ENCODE assay signal across 8 mouse cellular contexts in the genomic region with DNA sequence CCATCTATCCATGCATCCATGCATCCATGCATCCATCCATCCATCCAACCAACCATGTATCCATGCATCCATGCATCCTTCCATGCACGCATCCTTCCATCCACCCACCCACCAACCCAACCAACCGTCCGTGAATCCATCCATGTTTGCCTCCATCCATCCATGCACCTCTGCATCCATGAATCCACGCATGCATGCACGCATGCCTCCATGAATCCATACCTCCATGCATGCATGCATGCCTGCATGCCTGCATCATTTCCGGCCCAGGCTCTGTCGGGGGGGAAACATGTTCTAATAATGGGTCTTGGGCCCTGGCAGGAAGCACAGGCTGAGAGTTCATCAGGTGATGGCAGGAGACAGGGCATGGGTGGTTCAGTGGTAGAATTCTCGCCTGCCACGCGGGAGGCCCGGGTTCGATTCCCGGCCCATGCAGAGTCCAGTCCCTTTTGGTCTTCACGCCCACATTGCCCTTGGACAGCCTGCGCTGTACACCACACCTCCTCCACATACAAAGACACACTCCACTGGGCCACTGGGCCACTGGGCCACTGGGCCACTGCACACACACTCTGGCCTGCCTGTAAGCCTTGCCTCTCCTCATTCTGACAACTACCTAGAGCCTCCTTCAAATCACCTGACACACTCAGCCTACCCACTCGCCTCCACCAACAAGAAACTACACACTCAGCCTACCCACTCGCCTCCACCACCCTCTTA. TPM values are rescaled to one million over a fixed set of nuclear protein-coding genes. Genes with fewer than 3 reads are reported as not detected.
DNase-seq lines count a peak whose midpoint lies in the region; ATAC-seq lines count a peak whose summit lies in the region.
"Not testable (repeated sequence)": the region's sequence is repeated elsewhere in the genome, so short reads cannot be mapped to it uniquely, and the experiment has no call there.

No protein-coding gene starts in this region.

- H3K4me1 ChIP-seq in forebrain, embryonic 11.5 days (replicated peaks; ENCODE audit: control insufficient read depth, insufficient read depth, low read length); heart, embryonic 14.5 days (ENCODE audit: control insufficient read depth in 2 of 2, insufficient read depth in 2 of 2, low read length in 2 of 2); hindbrain, embryonic 16.5 days (ENCODE audit: control insufficient read depth, insufficient read depth, low read depth, low read length); limb, embryonic 11.5 days (ENCODE audit: control insufficient read depth, insufficient read depth, low read length); liver, embryonic 16.5 days (ENCODE audit: control insufficient read depth, low read depth, low read length); midbrain, embryonic 13.5 days (replicated peaks); stomach, embryonic 14.5 days (ENCODE audit: control insufficient read depth, insufficient read depth, low read length): not testable (repeated sequence)

- not testable (repeated sequence) for H3K4me3 ChIP-seq in forebrain, embryonic 11.5 days (ENCODE audit: low read depth, low read length); heart, embryonic 14.5 days (ENCODE audit: control insufficient read depth in 1 of 2, insufficient read depth in 1 of 2, low read depth in 1 of 2, low read length in 2 of 2); hindbrain, embryonic 16.5 days (ENCODE audit: low read length); limb, embryonic 11.5 days (ENCODE audit: low read depth, low read length); liver, embryonic 16.5 days (ENCODE audit: low read depth, low read length); midbrain, embryonic 13.5 days (replicated peaks); stomach, embryonic 14.5 days (ENCODE audit: low read depth, low read length)

- not testable (repeated sequence) for H3K9ac ChIP-seq in forebrain, embryonic 11.5 days (ENCODE audit: low read length); heart, embryonic 14.5 days (ENCODE audit: low read length); hindbrain, embryonic 16.5 days (ENCODE audit: low read depth, low read length); limb, embryonic 11.5 days (ENCODE audit: low read length); liver, embryonic 16.5 days (ENCODE audit: low read depth, low read length); midbrain, embryonic 13.5 days (replicated peaks); stomach, embryonic 14.5 days (replicated peaks; ENCODE audit: low read depth, low read length)

- not testable (repeated sequence) for DNase-seq in forebrain, embryonic 11.5 days (ENCODE audit: low spot score); limb, embryonic 11.5 days (ENCODE audit: low spot score)

- H3K36me3 ChIP-seq in forebrain, embryonic 11.5 days (ENCODE audit: control insufficient read depth, insufficient read depth, low read length); heart, embryonic 14.5 days (ENCODE audit: control insufficient read depth, insufficient read depth, low read length); hindbrain, embryonic 16.5 days (ENCODE audit: control insufficient read depth, insufficient read depth, low read length); limb, embryonic 11.5 days (ENCODE audit: control insufficient read depth, insufficient read depth, low read length); liver, embryonic 16.5 days (ENCODE audit: control insufficient read depth, insufficient read depth); midbrain, embryonic 13.5 days; stomach, embryonic 14.5 days (ENCODE audit: control insufficient read depth, insufficient read depth, low read length): not testable (repeated sequence)

- H3K27me3 ChIP-seq in forebrain, embryonic 11.5 days (ENCODE audit: control insufficient read depth, insufficient read depth, low read length) = peaks cover 21% of the 10 kb centered on the region
- H3K27me3 ChIP-seq in heart, embryonic 14.5 days (ENCODE audit: control insufficient read depth, insufficient read depth, low read length) = peaks cover 13% of the 10 kb centered on the region
- H3K27me3 ChIP-seq in hindbrain, embryonic 16.5 days (replicated peaks; ENCODE audit: control insufficient read depth, insufficient read depth, low read length) = peaks cover 10% of the 10 kb centered on the region
- H3K27me3 ChIP-seq in limb, embryonic 11.5 days (ENCODE audit: control insufficient read depth, insufficient read depth, low read length) = peaks cover 24% of the 10 kb centered on the region
- peaks cover 32% of the 10 kb centered on the region for H3K27me3 ChIP-seq in liver, embryonic 16.5 days (ENCODE audit: control insufficient read depth, insufficient read depth, low read depth, low read length)
- H3K27me3 ChIP-seq in midbrain, embryonic 13.5 days = peaks cover 29% of the 10 kb centered on the region
- not testable (repeated sequence) for H3K27me3 ChIP-seq in stomach, embryonic 14.5 days (ENCODE audit: control insufficient read depth, insufficient read depth, low read length)

- 49% methylated on average over 9 of the region's 17 CpGs for WGBS in forebrain, embryonic 11.5 days
- WGBS in heart, embryonic 14.5 days = 32% methylated on average over 9 of the region's 17 CpGs
- WGBS in hindbrain, embryonic 16.5 days = 43% methylated on average over 9 of the region's 17 CpGs
- 38% methylated on average over 9 of the region's 17 CpGs for WGBS in limb, embryonic 11.5 days
- WGBS in liver, embryonic 16.5 days (ENCODE audit: insufficient replicate concordance) = 31% methylated on average over 9 of the region's 17 CpGs
- WGBS in midbrain, embryonic 13.5 days = 31% methylated on average over 12 of the region's 17 CpGs
- WGBS in stomach, embryonic 14.5 days = 37% methylated on average over 9 of the region's 17 CpGs

- H3K4me2 ChIP-seq in forebrain, embryonic 11.5 days (ENCODE audit: low read depth, low read length, severe bottlenecking); heart, embryonic 14.5 days (ENCODE audit: low read length); hindbrain, embryonic 16.5 days (ENCODE audit: low read length); limb, embryonic 11.5 days (ENCODE audit: low read depth, severe bottlenecking); liver, embryonic 16.5 days (ENCODE audit: low read depth, low read length); midbrain, embryonic 13.5 days (replicated peaks); stomach, embryonic 14.5 days (replicated peaks; ENCODE audit: low read depth, low read length): not testable (repeated sequence)

- not testable (repeated sequence) for H3K27ac ChIP-seq in forebrain, embryonic 11.5 days (ENCODE audit: low read depth, low read length); heart, embryonic 14.5 days (replicated peaks in 1 of 2; ENCODE audit: control insufficient read depth in 1 of 2, insufficient read depth in 1 of 2, low read depth in 2 of 2, low read length in 2 of 2); hindbrain, embryonic 16.5 days (ENCODE audit: low read depth, low read length); limb, embryonic 11.5 days (replicated peaks; ENCODE audit: low read depth, low read length); liver, embryonic 16.5 days (ENCODE audit: low read length); midbrain, embryonic 13.5 days; stomach, embryonic 14.5 days (ENCODE audit: low read length)

- not testable (repeated sequence) for H3K9me3 ChIP-seq in forebrain, embryonic 11.5 days (ENCODE audit: control insufficient read depth, low read length); heart, embryonic 14.5 days (ENCODE audit: control insufficient read depth, low read length); hindbrain, embryonic 16.5 days (ENCODE audit: control insufficient read depth, low read length); limb, embryonic 11.5 days (ENCODE audit: control insufficient read depth, low read length); liver, embryonic 16.5 days (replicated peaks; ENCODE audit: control insufficient read depth, low read length); midbrain, embryonic 13.5 days; stomach, embryonic 14.5 days (ENCODE audit: control insufficient read depth, low read depth, low read length)

- ATAC-seq in activated CD4-positive, CD25-positive, alpha-beta regulatory T cell, adult 4 months = peak; percentile 8
- ATAC-seq in forebrain, embryonic 11.5 days (replicated peaks; ENCODE audit: low FRiP score) = peak; percentile 19
- ATAC-seq in heart, embryonic 14.5 days (ENCODE audit: insufficient number of reproducible peaks, insufficient read depth, low FRiP score, low read depth) = 0 out of 2 replicates have a peak, but pooled peaks have one; percentile 22
- ATAC-seq in hindbrain, embryonic 16.5 days = peak; percentile 50
- peak; percentile 4 for ATAC-seq in limb, embryonic 11.5 days (ENCODE audit: insufficient number of reproducible peaks, low FRiP score, low TSS enrichment, low read depth)
- peak; percentile 67 for ATAC-seq in liver, embryonic 16.5 days (ENCODE audit: low read depth)
- ATAC-seq in midbrain, embryonic 13.5 days = 0 out of 2 replicates have a peak, but pooled peaks have one; percentile 5
- ATAC-seq in stomach, embryonic 14.5 days (ENCODE audit: insufficient number of reproducible peaks, insufficient read depth, low FRiP score, low read depth) = peak; percentile 10

RNA-seq across cellular contexts. Expression of gene Fcgr3, which starts 16.9 kb away (rescaled TPM):
- under 1 TPM in 1 of 2 experiments, not detected in 1; 0.45 TPM for polyA plus RNA-seq in activated CD4-positive, CD25-positive, alpha-beta regulatory T cell, adult 4 months (2017; shearing (Covaris generic))
- 4.3 TPM in 2 replicates for polyA plus RNA-seq in forebrain, embryonic 11.5 days (2014; fragmentation: Nextera tagmentation; extraction: Ambion mirVana)
- polyA plus RNA-seq in heart, embryonic 14.5 days (2014; fragmentation: Nextera tagmentation; extraction: Ambion mirVana) = 9.7 and 9.8 TPM in 2 replicates
- 9.8 and 11.5 TPM in 2 replicates for polyA plus RNA-seq in hindbrain, embryonic 16.5 days (2015; fragmentation: Nextera tagmentation; extraction: Ambion mirVana)
- polyA plus RNA-seq in limb, embryonic 11.5 days (2014; fragmentation: Nextera tagmentation; extraction: Ambion mirVana) = 4.0 and 4.7 TPM in 2 replicates
- 28.6 and 30.3 TPM in 2 replicates for polyA plus RNA-seq in liver, embryonic 16.5 days (2015; fragmentation: Nextera tagmentation; extraction: Ambion mirVana)
- polyA plus RNA-seq in midbrain, embryonic 13.5 days (2015; fragmentation: Nextera tagmentation; extraction: Ambion mirVana) = 4.8 and 6.0 TPM in 2 replicates
- polyA plus RNA-seq in stomach, embryonic 14.5 days (2014; fragmentation: Nextera tagmentation; extraction: Ambion mirVana) = 11.1 and 14.8 TPM in 2 replicates

RNA-seq across cellular contexts. Expression of gene Cfap126, which starts 32.0 kb away (rescaled TPM):
- polyA plus RNA-seq in activated CD4-positive, CD25-positive, alpha-beta regulatory T cell, adult 4 months (2017; shearing (Covaris generic)) = 1 to 10 TPM; 2.1 to 2.4 TPM
- polyA plus RNA-seq in forebrain, embryonic 11.5 days (2014; fragmentation: Nextera tagmentation; extraction: Ambion mirVana) = 1.5 and 2.9 TPM in 2 replicates
- 3.0 and 4.7 TPM in 2 replicates for polyA plus RNA-seq in heart, embryonic 14.5 days (2014; fragmentation: Nextera tagmentation; extraction: Ambion mirVana)
- 11.6 and 11.8 TPM in 2 replicates for polyA plus RNA-seq in hindbrain, embryonic 16.5 days (2015; fragmentation: Nextera tagmentation; extraction: Ambion mirVana)
- 0.96 and 1.7 TPM in 2 replicates for polyA plus RNA-seq in limb, embryonic 11.5 days (2014; fragmentation: Nextera tagmentation; extraction: Ambion mirVana)
- 1.8 and 2.1 TPM in 2 replicates for polyA plus RNA-seq in liver, embryonic 16.5 days (2015; fragmentation: Nextera tagmentation; extraction: Ambion mirVana)
- polyA plus RNA-seq in midbrain, embryonic 13.5 days (2015; fragmentation: Nextera tagmentation; extraction: Ambion mirVana) = 2.0 and 3.7 TPM in 2 replicates
- polyA plus RNA-seq in stomach, embryonic 14.5 days (2014; fragmentation: Nextera tagmentation; extraction: Ambion mirVana) = 2.6 and 2.8 TPM in 2 replicates

Comparison
In these comparisons a context has a peak if more than half of its experiments do, and no peak if none do; other contexts are left out.
1. ATAC-seq: peak in every context shown above with its lines; median percentile 67 in liver, embryonic 16.5 days; 50 in hindbrain, embryonic 16.5 days; 22 in heart, embryonic 14.5 days; 19 in forebrain, embryonic 11.5 days; 10 in stomach, embryonic 14.5 days; 8 in activated CD4-positive, CD25-positive, alpha-beta regulatory T cell, adult 4 months; 5 in midbrain, embryonic 13.5 days; 4 in limb, embryonic 11.5 days.